Mouse (Mus musculus) liver, embryonic 16.5 days (tissue): ENCODE data around the gene Ascc3. TPM values are rescaled to one million over a fixed set of nuclear protein-coding genes. Genes with fewer than 3 reads are reported as not detected.

ENCODE experiments used
- ATAC-seq: fragments of 200-750 bp; cut with Nextera tagmentation; 2 replicates; pipeline ENCODE4 v1.8.0; 2017; ENCODE audit warnings: low read depth, mild to moderate bottlenecking, moderate number of reproducible peaks, moderate library complexity
- H3K27ac ChIP-seq: fragments of 300-500 bp; sonication (generic); 2 replicates; pipeline ENCODE4 v1.5.1; 2014; ENCODE audit warnings: mild to moderate bottlenecking, low read length
- H3K27me3 ChIP-seq: fragments of 300-500 bp; sonication (generic); 2 replicates; pipeline ENCODE4 v1.6.1; 2014; ENCODE audit warnings: low read depth, low read length, mixed read lengths; ENCODE audit not compliant: control insufficient read depth, insufficient read depth
- H3K36me3 ChIP-seq: fragments of 300-500 bp; sonication (generic); 2 replicates; pipeline ENCODE4 v1.6.1; 2014; ENCODE audit warnings: mild to moderate bottlenecking; ENCODE audit not compliant: control insufficient read depth, insufficient read depth
- H3K4me1 ChIP-seq: fragments of 300-500 bp; sonication (generic); 2 replicates; pipeline ENCODE4 v1.6.1; 2014; ENCODE audit warnings: low read depth, low read length, mixed read lengths; ENCODE audit not compliant: control insufficient read depth
- H3K4me2 ChIP-seq: fragments of 300-500 bp; sonication (generic); 2 replicates; pipeline ENCODE4 v1.6.1; 2014; ENCODE audit warnings: low read depth, low read length, mixed read lengths
- H3K4me3 ChIP-seq: fragments of 300-500 bp; sonication (generic); 2 replicates; pipeline ENCODE4 v1.5.1; 2014; ENCODE audit warnings: low read depth, mild to moderate bottlenecking, low read length
- H3K9ac ChIP-seq: fragments of 300-500 bp; sonication (generic); 2 replicates; pipeline ENCODE4 v1.6.1; 2014; ENCODE audit warnings: low read depth, low read length
- H3K9me3 ChIP-seq: fragments of 300-500 bp; sonication (generic); replicated peaks from 2 replicates; pipeline ENCODE4 v1.6.1; 2016; ENCODE audit warnings: low read length; ENCODE audit not compliant: control insufficient read depth
- WGBS: fragments of 180-500 bp; shearing (Covaris S2); extraction: QIAGEN DNeasy Blood & Tissue Kit; methylation state at CpG from one replicate; pipeline ENCODE4 v1.1.7; 2014; ENCODE audit not compliant: insufficient replicate concordance; 5-methylcytosine and 5-hydroxymethylcytosine counted together
- polyA plus RNA-seq: library from polyadenylated mRNA; unstranded; fragments of >200 nt; fragmentation: Nextera tagmentation; extraction: Ambion mirVana; gene quantifications from 2 replicates; pipeline ENCODE4 v1.2.1, GENCODE M21; 2015

Ascc3 gene
- polyA plus RNA-seq, 1 experiment from 2014 or later, result 11.5 TPM

DNA sequence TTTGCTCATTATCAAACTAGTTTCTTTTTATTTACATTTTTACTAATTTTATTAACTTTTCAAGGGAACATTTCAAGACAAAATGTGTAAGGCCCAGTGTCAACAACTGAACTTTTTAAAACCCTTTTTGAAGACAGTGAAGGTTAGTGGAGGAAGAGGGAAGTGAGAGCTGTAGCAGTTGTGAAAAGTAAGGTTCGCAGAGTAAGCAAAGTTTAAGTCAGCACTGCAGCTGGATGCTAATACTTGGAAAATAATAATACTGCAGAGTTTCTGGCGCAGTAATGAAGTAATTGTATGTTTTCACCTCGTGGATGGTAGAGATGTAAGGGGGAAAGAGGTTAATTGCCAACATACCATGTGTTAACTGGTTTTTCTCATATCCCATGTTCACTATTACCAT, 112.4 kb downstream of the Ascc3 start:
- peaks cover 3% of the 10 kb centered on the region; the same call in 1 of the 2 replicates for H3K36me3 ChIP-seq
- WGBS, result 81% methylated on average over 3 of the region's 3 CpGs

DNA sequence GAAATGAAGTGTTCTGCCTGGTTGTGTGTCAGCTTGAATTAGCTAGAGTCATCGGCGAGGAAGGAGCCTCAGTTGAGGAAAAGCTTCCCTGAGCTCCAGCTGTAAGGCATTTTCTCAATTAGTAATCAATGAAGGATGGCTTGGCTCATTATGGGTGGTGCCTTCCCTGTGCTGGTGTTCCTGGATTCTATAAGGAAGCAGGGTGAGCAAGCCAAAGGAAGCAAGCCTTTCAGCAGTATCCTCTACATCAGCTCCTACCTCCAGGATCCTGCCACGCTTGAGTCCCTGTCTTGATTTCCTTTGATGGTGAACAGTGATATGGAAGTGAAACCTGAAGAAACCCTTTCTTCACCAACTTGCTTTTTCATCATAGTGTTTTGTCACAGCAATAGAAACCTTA, 118.8 kb downstream of the Ascc3 start:
- H3K4me1 ChIP-seq, result no peaks in the 10 kb centered on the region
- ATAC-seq, result no peak
- H3K4me2 ChIP-seq, result no peak overlapping the region
- no peak overlapping the region for H3K9ac ChIP-seq
- H3K9me3 ChIP-seq, result no peaks in the 10 kb centered on the region
- H3K4me3 ChIP-seq, result no peak overlapping the region
- peaks cover 4% of the 10 kb centered on the region for H3K36me3 ChIP-seq
- no peak overlapping the region for H3K27ac ChIP-seq
- WGBS, result 78% methylated on average over 3 of the region's 3 CpGs
- H3K27me3 ChIP-seq, result no peaks in the 10 kb centered on the region

More for the DNA sequence above, 112.4 kb downstream of the Ascc3 start:
- H3K9ac ChIP-seq, result no peak overlapping the region
- no peak for ATAC-seq
- peaks cover 7% of the 10 kb centered on the region for H3K4me1 ChIP-seq
- H3K9me3 ChIP-seq, result no peaks in the 10 kb centered on the region
- H3K27me3 ChIP-seq, result no peaks in the 10 kb centered on the region
- H3K4me3 ChIP-seq, result no peak overlapping the region
- no peak overlapping the region for H3K4me2 ChIP-seq
- no peak overlapping the region for H3K27ac ChIP-seq

DNA sequence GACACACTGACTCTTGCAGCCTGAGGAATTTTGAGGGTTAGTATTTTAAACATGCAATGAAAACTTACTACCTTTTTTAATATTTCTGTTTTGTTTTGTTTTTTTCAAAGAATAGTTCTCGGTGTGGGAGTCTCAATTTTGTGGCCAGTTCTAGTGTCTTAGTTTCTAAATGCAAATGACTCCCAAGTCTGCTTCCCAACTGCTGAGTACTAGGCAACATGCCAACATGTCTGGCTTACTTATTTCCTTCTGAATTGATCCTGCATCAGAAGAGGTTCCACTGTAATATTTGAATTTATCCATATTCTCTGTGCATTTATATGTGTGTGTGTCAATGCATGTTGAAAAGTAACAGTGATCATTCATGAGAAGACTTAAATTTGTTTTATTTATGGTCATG, 119.3 kb downstream of the Ascc3 start:
- H3K4me3 ChIP-seq, result no peak overlapping the region
- no peak overlapping the region for H3K4me2 ChIP-seq
- H3K9ac ChIP-seq, result no peak overlapping the region
- whole genome bisulfite sequencing, result 72% methylated on average over 1 of the region's 1 CpGs
- no peaks in the 10 kb centered on the region for H3K9me3 ChIP-seq
- no peak overlapping the region for H3K27ac ChIP-seq
- H3K36me3 ChIP-seq, result peaks cover 4% of the 10 kb centered on the region
- no peaks in the 10 kb centered on the region for H3K27me3 ChIP-seq
- no peak for ATAC-seq
- no peaks in the 10 kb centered on the region for H3K4me1 ChIP-seq

DNA sequence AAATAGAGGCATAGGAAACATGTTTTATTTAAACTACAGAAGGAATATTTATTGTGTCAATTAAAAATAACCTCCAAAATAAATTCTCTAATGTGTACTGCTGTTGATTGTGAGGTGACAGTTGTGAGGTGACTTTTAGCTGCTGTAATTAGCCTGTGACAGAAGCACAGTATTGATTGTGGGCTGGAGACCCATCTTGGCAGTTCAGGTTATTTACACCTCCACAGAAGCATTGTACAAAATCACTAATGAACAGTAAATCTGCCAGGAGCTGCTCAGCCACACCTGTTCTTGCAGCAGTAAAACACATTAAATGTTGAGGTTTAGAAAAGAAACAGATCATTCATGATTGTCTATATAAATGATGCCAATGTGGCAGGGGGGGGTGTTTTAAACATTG, 141.0 kb downstream of the Ascc3 start:
- no peak overlapping the region for H3K9ac ChIP-seq
- no peak overlapping the region for H3K4me3 ChIP-seq
- no peaks in the 10 kb centered on the region for H3K4me1 ChIP-seq
- H3K27me3 ChIP-seq, result no peaks in the 10 kb centered on the region
- no peaks in the 10 kb centered on the region for H3K36me3 ChIP-seq
- no peak overlapping the region for H3K27ac ChIP-seq
- no peaks in the 10 kb centered on the region for H3K9me3 ChIP-seq
- no peak for ATAC-seq
- no peak overlapping the region for H3K4me2 ChIP-seq

DNA sequence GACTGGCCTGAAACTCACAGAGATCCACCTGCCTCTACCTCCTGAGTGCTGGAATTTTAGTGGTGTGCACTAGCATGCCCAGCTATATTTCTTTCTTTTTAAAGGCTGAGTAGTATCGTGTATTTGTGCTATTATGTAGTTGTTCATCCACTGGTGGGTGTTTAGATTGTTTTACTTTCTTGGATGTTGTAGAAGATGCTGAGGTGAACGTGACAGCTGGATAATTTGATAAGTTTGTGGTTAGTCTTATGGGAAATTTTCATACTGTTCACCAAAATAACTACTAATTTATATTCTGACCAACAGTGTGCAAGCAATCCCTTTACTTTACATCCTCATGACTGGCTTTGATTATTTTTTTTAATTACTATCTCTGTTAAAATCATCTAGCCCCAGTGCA, 169.6 kb downstream of the Ascc3 start:
- ATAC-seq, result no peak
- Histone ChIP-seq H3K36me3 (no peaks in the 10 kb centered on the region), H3K4me2 (no peak overlapping the region), H3K9ac (no peak overlapping the region), H3K9me3 (no peaks in the 10 kb centered on the region), H3K4me3 (no peak overlapping the region), H3K27me3 (no peaks in the 10 kb centered on the region), H3K27ac (no peak overlapping the region), H3K4me1 (no peaks in the 10 kb centered on the region)
- WGBS, result 35% methylated on average over 2 of the region's 2 CpGs

DNA sequence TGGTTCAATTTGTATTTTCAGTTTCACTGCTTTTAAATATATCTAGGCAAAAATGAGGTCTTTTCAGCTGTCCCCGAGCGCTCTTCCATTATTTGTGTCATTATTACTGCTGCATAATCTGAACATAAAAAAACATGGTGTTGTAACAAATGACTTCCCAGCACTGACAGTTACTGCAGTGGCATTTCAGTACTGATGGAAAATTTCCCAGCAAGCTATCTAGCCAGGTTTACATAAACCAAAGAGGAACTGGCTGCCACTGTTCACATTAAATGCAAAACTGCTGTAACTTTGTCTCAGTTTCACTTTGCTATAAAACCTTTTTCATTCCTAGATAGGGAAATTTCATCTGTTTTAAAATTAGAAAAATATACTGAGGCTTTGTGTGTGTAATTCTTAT, 170.5 kb downstream of the Ascc3 start:
- ATAC-seq, result no peak
- Histone ChIP-seq H3K4me1 (no peaks in the 10 kb centered on the region), H3K9ac (no peak overlapping the region), H3K4me2 (no peak overlapping the region), H3K4me3 (no peak overlapping the region), H3K27me3 (no peaks in the 10 kb centered on the region), H3K9me3 (no peaks in the 10 kb centered on the region), H3K36me3 (no peaks in the 10 kb centered on the region), H3K27ac (no peak overlapping the region)
- 72% methylated on average over 2 of the region's 2 CpGs for WGBS

DNA sequence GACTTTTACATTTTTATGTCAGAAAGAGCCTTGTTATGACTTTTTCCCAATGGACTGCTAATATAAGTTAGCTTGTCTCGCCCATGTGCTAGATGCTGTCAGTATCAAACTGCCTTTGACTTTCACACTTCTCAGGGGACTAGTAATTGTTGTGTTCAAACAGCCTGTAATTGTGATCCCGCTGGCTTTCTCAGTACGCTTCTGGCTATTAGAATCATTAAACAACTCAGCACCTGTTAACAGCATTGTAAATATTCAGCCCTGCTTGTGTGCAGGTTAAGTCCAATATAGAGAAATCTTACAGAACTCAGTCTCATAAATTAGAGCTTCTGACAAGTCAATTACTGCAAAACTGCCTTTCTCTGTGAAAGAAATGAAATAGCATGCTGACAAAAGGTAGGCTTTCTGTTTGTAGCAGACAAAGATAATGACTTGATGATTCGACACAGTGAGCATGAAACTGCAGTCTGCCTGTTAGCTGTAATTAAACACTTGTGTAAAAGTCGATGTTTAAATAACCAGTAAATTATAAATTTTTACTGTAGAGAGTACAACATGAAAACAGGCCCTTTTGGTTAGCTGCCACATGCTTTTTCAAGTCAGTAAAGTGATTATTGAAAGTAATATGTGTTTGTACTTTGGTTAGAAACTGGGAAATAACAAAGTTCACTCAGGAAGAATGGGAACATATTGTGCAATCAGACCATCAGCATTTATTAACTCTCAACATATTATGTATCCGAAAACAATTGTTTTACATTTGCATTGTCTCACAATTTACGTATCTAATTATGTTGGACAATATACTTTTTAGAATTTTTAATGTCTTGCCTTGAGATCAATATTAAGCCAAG, 171.2 kb downstream of the Ascc3 start:
- no peak for ATAC-seq
- Histone ChIP-seq H3K27me3 (no peaks in the 10 kb centered on the region), H3K9me3 (no peaks in the 10 kb centered on the region), H3K27ac (peak overlapping the region; percentile 38; the same call in 1 of the 2 replicates), H3K4me1 (no peaks in the 10 kb centered on the region), H3K4me3 (no peak overlapping the region), H3K9ac (no peak overlapping the region), H3K36me3 (no peaks in the 10 kb centered on the region), H3K4me2 (no peak overlapping the region)
- 63% methylated on average over 7 of the region's 7 CpGs for WGBS

DNA sequence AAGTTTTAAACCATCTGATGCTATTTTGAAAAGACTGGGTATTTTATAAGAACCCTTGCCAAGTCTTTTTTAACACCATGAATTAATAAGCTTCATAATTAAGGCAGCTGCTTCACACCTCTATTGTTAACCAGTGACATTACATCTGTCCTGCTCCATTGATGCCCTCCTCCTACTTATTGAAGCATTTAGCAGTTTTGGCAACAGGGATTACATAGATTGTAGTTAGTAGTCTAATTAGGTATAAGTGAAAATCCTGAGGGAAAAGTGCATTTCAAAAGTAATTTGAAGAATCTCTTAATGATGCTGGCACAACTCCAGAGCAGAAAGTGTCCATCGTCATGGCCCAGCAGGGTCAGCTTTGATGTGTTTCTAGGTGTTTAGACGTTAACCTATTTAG, 180.3 kb downstream of the Ascc3 start:
- Histone ChIP-seq H3K4me1 (no peaks in the 10 kb centered on the region), H3K36me3 (no peaks in the 10 kb centered on the region), H3K27me3 (no peaks in the 10 kb centered on the region), H3K9me3 (no peaks in the 10 kb centered on the region), H3K4me2 (no peak overlapping the region), H3K27ac (no peak overlapping the region), H3K4me3 (no peak overlapping the region), H3K9ac (no peak overlapping the region)
- WGBS, result 88% methylated on average over 2 of the region's 2 CpGs
- no peak for ATAC-seq

DNA sequence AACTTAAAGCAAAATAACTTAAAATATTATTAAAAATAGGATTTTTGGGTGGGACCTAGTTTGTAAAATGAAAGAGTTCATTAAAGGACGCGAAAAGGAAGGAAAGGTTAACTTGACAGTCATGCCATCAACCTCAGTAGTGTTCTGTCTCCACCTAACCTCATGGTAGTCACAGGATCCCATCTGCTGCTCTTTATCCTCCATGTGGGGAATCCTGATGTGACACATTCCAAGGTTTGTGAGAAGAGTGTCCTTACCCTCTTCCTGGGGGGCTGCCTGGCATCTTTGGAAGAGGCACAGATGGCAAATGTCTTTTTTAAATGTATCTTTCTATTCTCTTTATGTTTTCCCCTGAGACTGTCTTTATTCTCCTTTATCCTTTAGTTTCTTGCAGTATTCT, 181.4 kb downstream of the Ascc3 start:
- Histone ChIP-seq H3K36me3 (no peaks in the 10 kb centered on the region), H3K27me3 (no peaks in the 10 kb centered on the region), H3K4me3 (no peak overlapping the region), H3K4me1 (no peaks in the 10 kb centered on the region), H3K4me2 (no peak overlapping the region), H3K9me3 (no peaks in the 10 kb centered on the region), H3K27ac (no peak overlapping the region), H3K9ac (no peak overlapping the region)
- ATAC-seq, result no peak
- 74% methylated on average over 2 of the region's 2 CpGs for WGBS
